Mouse (Mus musculus): Measurements from ENCODE around the gene Psat1. TPM values are rescaled to one million over a fixed set of nuclear protein-coding genes. Genes with fewer than 3 reads are reported as not detected.

The Psat1 gene
- total RNA-seq (2017), result 7.0 to 22.2 TPM (median 20.8 TPM) in 3 replicates

DNA sequence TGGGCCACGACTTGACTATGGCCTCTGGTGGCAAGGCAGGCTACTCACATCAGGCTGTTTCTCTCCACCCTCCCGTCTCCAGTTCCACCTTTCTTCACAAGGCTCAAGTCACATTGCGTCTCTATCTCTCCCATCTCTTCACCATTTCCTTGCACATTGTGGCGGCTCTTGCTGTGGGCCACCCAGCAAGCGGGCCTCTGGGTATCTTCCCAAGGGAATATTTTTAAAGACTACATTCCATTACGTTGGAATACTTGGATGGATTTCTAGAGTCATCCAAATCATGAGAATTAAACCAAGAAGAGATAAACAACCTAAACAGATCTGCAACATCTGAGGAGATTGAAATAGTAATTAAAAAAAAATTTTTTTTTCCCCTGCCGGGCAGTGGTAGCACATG is at the start of gene Psat1:
Psat1 (minus strand) TSS at position 101 of the 400 bp plus-strand sequence.
- ATAC-seq (replicated peaks; ENCODE audit: insufficient number of reproducible peaks, low FRiP score, low TSS enrichment, poor library complexity, severe bottlenecking), result no peak

DNA sequence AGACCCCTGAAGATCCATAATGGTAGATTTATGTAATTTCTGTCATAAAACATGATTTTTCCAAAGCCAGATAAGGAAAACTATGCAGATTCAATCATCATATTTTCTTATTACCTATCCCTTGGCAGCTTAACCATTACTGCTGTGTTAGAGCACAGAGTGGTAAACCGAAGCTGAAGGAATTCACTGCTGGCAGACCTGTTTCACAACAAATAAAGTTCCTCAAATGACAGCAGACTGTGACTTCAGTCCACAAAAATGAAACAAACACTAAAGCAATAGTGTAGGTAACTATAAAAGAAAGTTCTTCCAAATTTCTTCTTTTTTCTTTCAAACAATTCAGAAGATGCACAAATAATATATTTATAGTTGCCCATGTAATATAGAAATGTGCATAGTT is 43.0 kb upstream of the Psat1 start:
- no peak for ATAC-seq (replicated peaks; ENCODE audit: insufficient number of reproducible peaks, low FRiP score, low TSS enrichment, poor library complexity, severe bottlenecking)

DNA sequence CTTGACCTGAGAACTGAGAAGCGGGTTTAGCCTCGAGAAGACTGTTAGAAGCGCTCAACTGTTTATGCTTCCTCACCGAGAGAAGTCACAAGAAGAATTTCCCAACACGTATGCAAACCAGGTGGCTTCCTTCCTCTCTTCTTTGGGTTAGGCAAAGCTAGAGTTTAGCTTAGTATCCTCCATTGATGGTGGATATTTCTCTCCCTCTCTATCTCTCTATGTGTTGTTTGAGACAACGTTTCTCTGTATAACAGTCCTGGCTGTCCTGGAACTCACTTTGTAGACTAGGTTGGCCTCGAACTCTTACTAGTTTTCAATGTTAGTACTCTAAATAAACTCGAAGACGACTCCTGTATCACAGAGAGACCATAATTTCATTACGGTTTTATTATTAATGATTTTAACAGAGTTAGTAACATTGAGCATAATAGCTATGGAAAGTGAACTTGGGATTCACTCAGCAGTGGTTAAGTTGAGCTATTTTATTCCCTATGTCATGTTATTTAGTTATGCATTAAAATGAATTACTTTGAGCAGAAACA is 38.1 kb upstream of the Psat1 start:
- no peak for ATAC-seq (replicated peaks; ENCODE audit: insufficient number of reproducible peaks, low FRiP score, low TSS enrichment, poor library complexity, severe bottlenecking)

DNA sequence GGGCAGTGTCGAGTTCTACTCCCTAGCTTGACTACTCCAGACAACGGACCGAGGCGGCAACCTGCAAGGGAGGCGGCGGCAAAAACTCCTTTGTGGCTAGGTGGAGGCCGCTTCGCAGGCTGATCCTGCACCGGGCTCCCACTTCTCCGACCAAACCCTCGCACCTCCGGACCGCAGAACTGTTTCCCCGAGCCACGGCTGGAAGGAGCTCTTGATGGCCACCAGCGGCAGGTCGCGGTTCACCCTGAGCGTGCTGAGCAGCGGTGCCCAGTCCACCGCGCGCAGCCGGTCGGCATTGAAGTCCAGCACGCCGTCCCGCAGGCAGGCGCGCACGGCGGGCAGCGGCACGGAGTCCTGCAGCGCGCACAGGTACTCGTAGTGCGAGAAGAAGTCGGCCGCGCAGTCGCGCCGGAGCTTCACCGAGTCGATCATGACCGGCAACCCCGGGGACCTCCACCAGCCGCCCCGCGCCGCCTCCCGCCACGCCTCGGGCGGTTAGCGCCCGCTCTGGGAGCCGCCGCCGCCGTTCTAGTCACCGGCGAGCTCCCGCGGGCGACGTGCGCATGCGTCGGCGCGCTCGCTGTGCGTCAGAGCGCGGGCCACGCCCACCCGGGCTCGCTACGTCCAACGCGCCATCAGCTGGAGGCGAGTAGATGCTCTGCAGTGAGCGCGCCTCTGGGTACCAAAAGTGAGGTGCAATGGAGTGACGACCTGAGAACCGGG is 37.5 kb upstream of the Psat1 start, which contains the start of gene Cep78:
Cep78 (minus strand) TSS at position 541 of the 723 bp plus-strand sequence.
- peak; percentile 74 for ATAC-seq (replicated peaks; ENCODE audit: insufficient number of reproducible peaks, low FRiP score, low TSS enrichment, poor library complexity, severe bottlenecking)

DNA sequence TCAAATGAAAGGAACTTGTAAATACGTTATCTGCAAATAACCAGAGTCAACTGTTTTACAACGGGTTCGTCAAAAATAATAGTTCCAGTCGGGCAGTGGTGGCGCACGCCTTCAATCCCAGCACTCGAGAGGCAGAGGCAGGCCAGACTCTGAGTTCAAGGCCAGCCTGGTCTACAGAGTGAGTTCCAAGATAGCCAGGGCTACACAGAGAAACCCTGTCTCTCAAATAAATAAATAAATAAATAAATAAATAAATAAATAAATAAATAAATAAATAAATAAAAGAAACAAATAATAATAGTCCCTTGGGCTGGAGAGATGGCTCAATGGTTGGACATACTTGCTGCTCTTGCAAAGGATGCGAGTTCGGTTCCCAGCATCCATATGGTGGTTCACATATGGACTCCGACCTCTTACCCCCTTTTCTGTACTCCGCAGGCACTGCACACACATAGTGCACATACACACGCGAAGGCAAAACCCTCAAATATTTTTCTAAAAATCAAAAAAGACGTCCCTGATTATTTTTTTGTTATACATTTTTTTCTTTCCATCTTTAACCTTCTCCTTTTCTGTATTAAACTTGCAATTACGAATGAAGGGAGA is 36.7 kb upstream of the Psat1 start:
- ATAC-seq (replicated peaks; ENCODE audit: insufficient number of reproducible peaks, low FRiP score, low TSS enrichment, poor library complexity, severe bottlenecking), result no peak

DNA sequence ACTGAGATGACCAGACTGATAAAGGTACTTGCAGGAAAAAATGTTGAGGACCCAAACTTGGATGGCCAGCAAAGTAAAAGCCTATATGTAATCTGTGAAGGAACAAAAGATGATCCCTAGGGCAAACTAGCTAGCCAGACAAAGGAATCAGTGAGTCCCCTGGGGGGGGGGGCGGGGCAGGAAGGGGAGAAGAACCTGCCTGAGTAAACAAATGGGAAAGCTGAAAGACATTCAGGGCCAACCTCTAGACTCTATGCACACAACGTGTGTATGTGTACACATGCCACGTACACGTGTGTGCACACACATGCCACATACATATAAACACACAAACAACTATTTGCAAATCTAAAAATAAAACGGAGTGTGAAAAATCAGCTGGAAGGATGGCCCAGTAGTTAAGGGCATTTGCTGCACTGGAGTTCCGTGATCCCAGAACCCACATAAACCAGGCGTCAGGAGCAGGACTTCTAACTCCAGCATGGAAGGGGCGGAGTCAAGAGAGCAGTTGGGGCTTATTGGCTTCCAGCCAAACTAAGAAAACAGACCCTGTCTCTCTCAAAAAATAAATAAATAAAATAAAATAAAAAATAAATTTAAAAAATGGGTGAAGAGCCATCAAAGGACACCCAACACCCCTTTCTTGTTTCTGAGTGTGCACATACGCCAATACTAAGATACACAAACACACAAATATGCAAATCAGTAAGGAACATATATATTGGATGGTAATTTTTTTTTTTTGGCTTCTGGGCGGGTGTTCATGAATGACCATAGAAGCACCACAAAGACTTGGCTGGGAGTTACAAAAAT is 36.0 kb upstream of the Psat1 start:
- no peak for ATAC-seq (replicated peaks; ENCODE audit: insufficient number of reproducible peaks, low FRiP score, low TSS enrichment, poor library complexity, severe bottlenecking)

DNA sequence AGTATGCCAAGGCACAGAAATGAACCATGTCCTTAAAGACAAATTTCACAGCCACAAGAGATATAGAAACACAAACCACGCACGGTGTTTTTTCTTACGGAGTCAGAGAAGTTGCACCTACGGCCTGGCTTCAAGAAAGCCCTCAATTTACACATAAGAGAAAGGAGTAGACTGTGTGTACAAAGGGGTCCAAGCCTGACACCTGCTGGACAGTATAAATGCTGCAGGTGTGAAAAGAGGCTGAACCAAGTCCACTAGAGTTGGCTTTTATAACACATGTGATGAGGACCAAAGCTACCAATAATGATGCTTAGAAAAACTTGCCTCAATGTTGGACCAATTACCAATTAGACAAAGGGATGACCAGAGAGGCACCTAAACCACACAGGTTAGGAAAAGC is 34.7 kb upstream of the Psat1 start:
- ATAC-seq (replicated peaks; ENCODE audit: insufficient number of reproducible peaks, low FRiP score, low TSS enrichment, poor library complexity, severe bottlenecking), result peak; percentile 64

DNA sequence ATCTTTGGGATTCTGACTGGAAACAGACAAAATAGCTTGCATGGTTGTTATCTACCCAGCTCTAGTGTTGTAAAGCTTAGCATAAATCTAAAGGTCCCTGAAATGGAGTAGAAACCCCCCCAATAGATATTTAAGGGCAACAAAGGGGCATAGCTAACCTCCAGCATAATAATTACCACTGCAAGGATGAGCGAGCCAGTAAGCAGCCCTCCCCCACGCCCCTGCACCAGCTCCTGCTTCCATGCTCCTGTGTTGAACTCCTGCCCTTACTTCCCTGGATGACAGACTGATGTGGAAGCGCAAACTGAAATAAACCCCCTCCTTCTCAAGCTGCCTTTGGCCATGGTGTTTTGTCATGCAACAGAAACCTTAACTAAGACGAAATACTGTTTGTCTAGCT is 26.2 kb upstream of the Psat1 start:
- ATAC-seq (replicated peaks; ENCODE audit: insufficient number of reproducible peaks, low FRiP score, low TSS enrichment, poor library complexity, severe bottlenecking), result no peak

DNA sequence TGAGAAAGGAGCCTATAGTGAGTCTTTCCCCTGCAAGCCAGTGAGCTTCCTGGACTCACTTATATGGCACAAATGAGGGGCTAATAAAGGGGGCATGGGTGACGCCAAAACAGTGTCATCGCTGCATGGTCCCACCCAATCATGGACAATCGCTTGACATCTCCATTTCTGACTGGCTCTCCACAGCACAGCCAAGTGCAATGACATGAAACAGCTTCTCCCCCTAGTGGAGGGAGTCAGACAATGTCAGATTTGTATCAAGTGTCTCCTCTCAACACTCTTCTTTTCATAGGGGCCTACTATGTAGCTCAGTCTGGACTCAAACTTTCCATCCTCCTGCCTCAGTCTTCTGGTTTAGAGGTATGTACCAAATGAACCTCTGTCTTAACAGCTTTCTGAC is 17.9 kb upstream of the Psat1 start:
- peak; percentile 61 for ATAC-seq (replicated peaks; ENCODE audit: insufficient number of reproducible peaks, low FRiP score, low TSS enrichment, poor library complexity, severe bottlenecking)

DNA sequence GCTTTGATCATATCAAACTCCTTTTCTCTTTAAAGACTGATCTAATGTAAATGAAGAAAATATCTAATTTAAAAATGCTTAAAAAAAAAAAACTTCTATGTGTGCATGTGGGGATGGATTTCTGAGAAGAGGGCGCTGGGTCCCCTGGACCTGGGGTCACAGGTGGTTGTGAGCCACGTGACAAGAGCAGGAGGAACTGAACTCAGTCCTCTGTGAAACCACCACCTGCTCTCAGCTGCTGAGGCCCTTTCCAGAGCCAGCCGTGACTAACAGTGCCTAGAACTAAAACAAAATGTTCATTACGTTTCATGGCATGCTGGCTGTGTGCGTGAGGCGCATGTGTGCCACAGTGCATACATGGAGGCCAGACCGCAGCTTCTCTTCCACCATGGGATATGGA is 17.4 kb upstream of the Psat1 start:
- ATAC-seq (replicated peaks; ENCODE audit: insufficient number of reproducible peaks, low FRiP score, low TSS enrichment, poor library complexity, severe bottlenecking), result no peak

DNA sequence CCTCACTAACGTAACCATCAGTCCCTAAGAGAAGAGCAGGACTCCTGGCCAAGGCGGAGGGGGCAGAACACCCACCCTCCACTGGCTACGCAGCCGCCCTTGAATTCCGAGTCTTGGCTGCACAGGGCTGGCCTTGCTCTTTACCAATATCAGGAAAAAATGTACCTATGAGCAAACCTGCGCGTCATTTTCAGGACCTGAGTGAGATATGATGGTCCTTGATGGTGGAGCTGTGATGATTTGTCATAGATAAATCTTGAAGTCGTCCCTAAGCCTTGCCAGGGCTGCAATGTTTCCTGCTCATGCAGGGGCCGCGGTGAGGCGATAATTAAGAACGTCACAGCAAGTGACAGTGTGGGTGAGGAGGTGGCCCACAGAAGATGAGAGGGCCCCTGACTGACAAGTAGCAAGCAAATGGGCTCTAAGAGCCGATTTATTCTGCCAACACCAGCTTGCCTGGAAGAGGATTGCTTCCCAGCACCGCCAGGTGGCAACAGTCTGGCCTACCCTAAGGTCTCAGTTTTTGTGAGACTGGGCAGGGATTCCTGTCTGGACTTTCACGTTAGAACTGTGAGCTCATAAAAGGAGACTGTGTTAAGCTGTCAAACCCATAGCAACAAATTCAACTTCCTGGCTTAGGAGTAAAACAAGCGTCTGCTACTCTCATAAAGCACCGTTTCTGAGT is 16.0 kb upstream of the Psat1 start:
- ATAC-seq (replicated peaks; ENCODE audit: insufficient number of reproducible peaks, low FRiP score, low TSS enrichment, poor library complexity, severe bottlenecking), result no peak

DNA sequence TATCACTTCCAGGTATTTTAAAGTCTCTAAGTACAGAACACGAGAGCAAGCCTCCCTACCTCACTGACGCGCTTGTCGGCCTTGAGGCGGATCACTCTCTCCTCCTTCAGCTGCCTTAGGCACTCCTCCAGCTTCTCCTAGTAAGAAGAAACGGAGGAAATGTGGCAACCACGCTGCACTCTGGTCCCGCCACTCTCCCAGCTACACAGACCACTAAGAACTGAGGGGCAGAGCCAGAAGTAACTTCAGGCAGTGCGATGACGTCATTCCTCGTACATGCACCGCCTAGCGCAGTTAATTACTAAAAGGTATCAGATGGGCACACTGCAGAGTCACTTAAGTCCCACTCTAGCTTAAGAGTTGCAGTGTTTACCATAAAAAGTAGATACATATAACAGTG is 15.2 kb upstream of the Psat1 start:
- no peak for ATAC-seq (replicated peaks; ENCODE audit: insufficient number of reproducible peaks, low FRiP score, low TSS enrichment, poor library complexity, severe bottlenecking)

DNA sequence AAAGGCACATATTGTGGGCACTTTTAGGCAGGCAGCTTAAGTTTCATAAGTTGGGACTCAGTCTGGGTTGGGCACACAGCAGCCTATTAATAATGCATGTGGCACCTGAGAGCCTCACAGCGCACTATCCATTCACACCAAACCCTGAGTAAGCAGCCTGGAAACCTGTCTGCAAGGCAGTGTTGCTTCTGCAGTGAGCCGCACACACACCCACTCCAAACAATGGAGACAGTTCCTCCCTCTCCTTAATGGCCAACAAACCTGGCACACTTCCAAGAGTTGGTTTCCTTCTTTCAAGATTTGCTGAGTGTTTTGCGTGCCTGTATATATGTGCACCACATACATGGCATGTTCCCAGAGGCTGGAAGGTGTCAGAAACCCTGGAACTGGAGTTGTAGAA is 3.1 kb upstream of the Psat1 start:
- ATAC-seq (replicated peaks; ENCODE audit: insufficient number of reproducible peaks, low FRiP score, low TSS enrichment, poor library complexity, severe bottlenecking), result no peak

DNA sequence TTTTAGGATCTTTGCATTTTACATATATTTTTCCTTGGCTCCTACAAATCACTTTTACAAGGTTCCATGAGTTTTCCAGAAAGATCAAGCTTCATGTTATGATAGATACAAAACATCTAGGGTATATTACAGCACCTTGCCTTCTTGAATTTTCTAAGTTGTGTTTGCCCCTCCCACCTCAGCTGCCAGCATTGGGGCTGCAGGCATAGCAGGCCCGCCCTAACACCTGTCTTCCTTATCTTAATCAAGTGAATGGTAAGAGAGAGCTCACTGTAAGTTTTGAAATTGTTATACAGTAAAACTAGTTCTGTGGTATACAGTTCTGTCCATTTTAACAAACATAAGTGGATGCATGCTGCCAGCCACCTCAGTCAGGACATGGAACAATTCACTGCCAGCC is 1.7 kb upstream of the Psat1 start:
- ATAC-seq (replicated peaks; ENCODE audit: insufficient number of reproducible peaks, low FRiP score, low TSS enrichment, poor library complexity, severe bottlenecking), result no peak

DNA sequence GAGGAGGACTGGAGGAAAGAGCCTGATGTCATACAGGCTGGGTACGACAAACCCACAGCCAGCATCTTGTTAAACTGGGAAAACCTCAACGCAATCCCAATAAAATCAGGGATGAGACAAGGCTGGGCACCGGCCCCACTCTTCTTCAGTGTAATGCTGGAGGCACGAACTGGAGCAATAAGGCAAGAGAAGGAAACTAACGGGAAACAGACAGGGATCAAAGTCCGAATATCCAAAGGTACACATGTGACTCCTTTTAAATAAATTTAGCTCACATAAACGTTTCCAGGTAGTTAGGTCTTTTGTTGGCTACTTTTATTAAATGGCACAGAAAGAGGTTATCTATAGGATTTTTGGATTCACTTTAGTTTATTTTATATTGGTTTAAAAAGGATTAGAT is 1.3 kb upstream of the Psat1 start:
- no peak for ATAC-seq (replicated peaks; ENCODE audit: insufficient number of reproducible peaks, low FRiP score, low TSS enrichment, poor library complexity, severe bottlenecking)

DNA sequence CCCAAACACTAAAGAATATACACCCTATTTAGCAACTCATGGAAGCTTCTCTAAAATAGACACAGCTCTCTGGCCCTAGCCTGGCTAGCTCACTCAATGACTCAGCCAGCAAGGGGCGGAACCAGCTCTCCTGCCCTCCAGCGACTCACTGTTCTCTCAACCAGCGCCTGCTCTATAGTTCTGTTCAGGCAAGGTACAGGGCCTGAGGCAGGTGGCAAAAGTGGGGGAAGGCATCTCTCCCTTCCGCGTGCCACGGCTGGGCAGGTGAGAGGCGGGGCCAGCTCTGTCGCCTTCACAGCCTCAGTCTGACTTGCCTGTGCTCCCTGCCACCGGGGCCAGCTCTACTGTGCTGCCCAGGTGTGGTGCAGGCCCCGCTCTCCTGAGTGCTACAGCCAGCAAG is 474 bp downstream of the Psat1 start:
- ATAC-seq (replicated peaks; ENCODE audit: insufficient number of reproducible peaks, low FRiP score, low TSS enrichment, poor library complexity, severe bottlenecking), result no peak

DNA sequence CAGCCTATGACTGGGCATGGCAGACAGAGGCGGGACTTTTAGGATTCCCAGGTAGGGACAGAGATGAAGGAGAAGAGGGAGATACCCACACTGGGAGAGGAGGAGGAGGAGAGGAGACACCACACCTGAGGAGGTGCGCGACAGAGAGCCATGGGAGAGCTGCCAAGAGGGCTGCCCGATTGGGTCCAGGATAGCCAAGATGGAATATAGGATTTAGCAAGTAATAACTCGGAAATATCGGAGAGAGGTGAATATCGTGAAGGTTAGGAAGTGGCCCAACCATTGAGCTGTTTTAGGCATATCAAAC is 4.1 kb downstream of the Psat1 start:
- ATAC-seq (replicated peaks; ENCODE audit: insufficient number of reproducible peaks, low FRiP score, low TSS enrichment, poor library complexity, severe bottlenecking), result no peak

DNA sequence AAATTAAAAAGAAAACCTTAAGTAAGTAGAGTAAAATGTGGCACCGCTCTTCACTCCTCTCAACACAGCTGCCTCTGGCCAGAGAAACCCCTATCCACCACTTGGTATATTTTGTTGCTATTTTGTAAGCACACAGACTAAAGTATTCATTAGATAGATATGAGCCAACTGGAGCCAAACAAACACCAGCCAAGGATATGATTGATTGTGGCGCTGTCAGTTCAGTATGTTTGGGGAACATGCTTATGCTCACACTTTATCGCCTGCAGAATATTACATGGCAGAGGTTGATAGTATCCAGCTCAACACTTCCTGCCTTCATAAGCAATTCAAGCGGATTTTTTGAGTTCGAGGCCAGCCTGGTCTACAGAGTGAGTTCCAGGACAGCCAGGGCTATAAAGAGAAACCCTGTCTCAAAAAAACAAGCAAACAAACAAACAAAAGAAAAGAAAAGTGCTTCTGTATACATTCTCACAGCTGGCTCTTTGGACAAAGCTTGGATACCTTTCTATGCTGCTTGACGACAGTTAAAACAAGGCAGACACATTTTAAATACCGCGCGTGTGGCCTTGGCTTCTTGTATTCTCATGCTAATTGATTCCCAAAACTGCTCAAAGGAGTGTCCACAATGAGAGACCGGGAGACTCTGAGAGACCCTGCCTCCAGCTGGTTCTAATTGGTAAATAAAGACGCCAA is 4.6 kb downstream of the Psat1 start:
- ATAC-seq (replicated peaks; ENCODE audit: insufficient number of reproducible peaks, low FRiP score, low TSS enrichment, poor library complexity, severe bottlenecking), result no peak

DNA sequence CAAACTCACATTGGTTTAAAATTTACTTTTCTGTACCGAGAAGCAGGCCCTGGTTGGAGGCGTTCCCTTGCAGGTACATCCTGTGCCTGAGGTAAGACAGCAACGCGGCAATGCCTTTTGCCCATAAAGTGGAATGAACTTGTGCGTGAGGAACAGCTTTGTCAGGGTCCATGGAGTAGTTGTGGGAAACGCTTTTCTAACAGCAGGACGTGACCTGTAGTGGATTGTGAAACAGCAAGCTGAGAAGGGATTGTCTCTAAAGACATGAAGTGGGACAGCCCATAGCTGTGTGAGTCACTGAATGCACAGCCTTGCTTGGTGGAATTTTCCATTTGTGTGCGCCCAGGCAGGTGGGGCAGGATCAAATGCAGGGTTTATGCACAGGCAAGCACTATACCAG is 5.7 kb downstream of the Psat1 start:
- no peak for ATAC-seq (replicated peaks; ENCODE audit: insufficient number of reproducible peaks, low FRiP score, low TSS enrichment, poor library complexity, severe bottlenecking)

Data from monocyte, adult 5-6 weeks (primary cell).